In the genomic region with DNA sequence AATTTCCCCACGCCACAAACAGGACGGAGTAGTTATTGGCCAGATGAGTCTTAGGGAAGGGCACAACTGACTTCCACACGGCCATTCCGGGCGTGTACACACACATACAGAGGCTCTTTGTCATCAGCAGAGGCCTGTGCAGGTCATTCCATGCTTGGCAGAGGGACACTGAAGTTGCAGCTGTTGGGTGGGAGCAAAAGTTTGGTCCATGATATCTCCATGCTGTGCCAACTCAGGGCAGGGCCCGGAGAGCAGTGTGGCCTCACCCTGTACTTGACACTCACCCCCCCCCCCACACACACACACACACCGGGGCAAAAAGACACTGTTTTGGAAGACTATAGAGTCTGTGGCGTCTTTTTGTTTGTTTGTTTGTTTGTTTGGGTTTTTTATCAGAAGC, we compare ENCODE assay signal across 14 mouse cellular contexts. TPM values are rescaled to one million over a fixed set of nuclear protein-coding genes. Genes with fewer than 3 reads are reported as not detected.
"Had no signal": no experiment of that assay in that cellular context is flagged by ENCODE, and none has a peak within 500 bp of the region (broad histone marks: within the 10 kb centered on the region; RNA-seq: fewer than 3 reads in every experiment).

No protein-coding gene starts in this region.

- H3K36me3 ChIP-seq: kidney, embryonic 15.5 days; limb, embryonic 13.5 days; liver, embryonic 15.5 days; midbrain, embryonic 13.5 days; neural tube, embryonic 15.5 days had no signal

- H3K4me3 ChIP-seq: kidney, embryonic 15.5 days; limb, embryonic 13.5 days; liver, embryonic 15.5 days; midbrain, embryonic 13.5 days; neural tube, embryonic 15.5 days had no signal

- H3K27ac ChIP-seq: kidney, embryonic 15.5 days; limb, embryonic 13.5 days; liver, embryonic 15.5 days; macrophage; midbrain, embryonic 13.5 days; neural tube, embryonic 15.5 days; stomach, postnatal 0 days had no signal

- H3K4me2 ChIP-seq: kidney, embryonic 15.5 days; limb, embryonic 13.5 days; liver, embryonic 11.5 days; liver, embryonic 15.5 days; midbrain, embryonic 13.5 days; neural tube, embryonic 15.5 days had no signal

- H3K27me3 ChIP-seq: kidney, embryonic 15.5 days; limb, embryonic 13.5 days; liver, embryonic 15.5 days; midbrain, embryonic 13.5 days; neural tube, embryonic 15.5 days had no signal

- H3K9ac ChIP-seq: kidney, embryonic 15.5 days; limb, embryonic 13.5 days; liver, embryonic 15.5 days; midbrain, embryonic 13.5 days; neural tube, embryonic 15.5 days had no signal

- H3K9me3 ChIP-seq: kidney, embryonic 15.5 days; limb, embryonic 13.5 days; liver, embryonic 15.5 days; midbrain, embryonic 13.5 days; neural tube, embryonic 15.5 days had no signal

- H3K4me1 ChIP-seq: kidney, embryonic 15.5 days; liver, embryonic 15.5 days; midbrain, embryonic 13.5 days; neural tube, embryonic 15.5 days had no signal

- ATAC-seq: midbrain, embryonic 13.5 days had no signal

- DNase-seq: kidney, postnatal 14 days; lung, adult 2 months; lung, postnatal 10 days; right cerebral cortex, adult 18-20 months; right cerebral cortex, postnatal 25 days; thymus, postnatal 4 days had no signal

RNA-seq across cellular contexts. Expression of gene Tmem182, which starts 35.2 kb away (rescaled TPM):
- polyA plus RNA-seq: macrophage had no signal
